In genomic region chr5:25753556-25754235, GRCm38 (mm10) we compare ENCODE assay signal across 13 mouse cellular contexts. TPM values are rescaled to one million over a fixed set of nuclear protein-coding genes. Genes with fewer than 3 reads are reported as not detected.
DNase-seq lines count a peak whose midpoint lies in the region; ATAC-seq and TF ChIP-seq lines count a peak whose summit lies in the region.
"Had no signal": no experiment of that assay in that cellular context is flagged by ENCODE, and none has a peak within 500 bp of the region (broad histone marks: within the 10 kb centered on the region; RNA-seq: fewer than 3 reads in every experiment).

No protein-coding gene starts in this region.

- no peaks in the 10 kb centered on the region for H3K79me2 ChIP-seq in liver, adult 2 months (ENCODE audit: control insufficient read depth, insufficient read depth, low read length)

- no peak for ATAC-seq in heart, embryonic 11.5 days (replicated peaks; ENCODE audit: insufficient number of reproducible peaks, low FRiP score, low TSS enrichment)
- peak; percentile 62 for ATAC-seq in forebrain, embryonic 15.5 days (replicated peaks)
- ATAC-seq in midbrain, postnatal 0 days (ENCODE audit: low FRiP score) = no peak
- ATAC-seq in kidney, embryonic 14.5 days (ENCODE audit: low FRiP score, low TSS enrichment) = no peak
- ATAC-seq: activated CD4-positive, CD25-positive, alpha-beta regulatory T cell, adult 4 months had no signal

- peak overlapping the region; percentile 27 for H3K4me2 ChIP-seq in heart, embryonic 11.5 days
- H3K4me2 ChIP-seq in forebrain, embryonic 15.5 days (replicated peaks) = no peak overlapping the region
- no peak overlapping the region for H3K4me2 ChIP-seq in midbrain, postnatal 0 days (ENCODE audit: low read depth, low read length, poor library complexity, severe bottlenecking)
- H3K4me2 ChIP-seq in kidney, embryonic 14.5 days (replicated peaks; ENCODE audit: low read depth, low read length) = no peak overlapping the region
- H3K4me2 ChIP-seq: liver, embryonic 15.5 days; neural tube, embryonic 12.5 days had no signal

- no peaks in the 10 kb centered on the region for H3K36me3 ChIP-seq in heart, embryonic 11.5 days (ENCODE audit: control insufficient read depth, insufficient read depth, low read length)
- H3K36me3 ChIP-seq in liver, adult 2 months (ENCODE audit: control insufficient read depth, insufficient read depth, low read length) = no peaks in the 10 kb centered on the region
- H3K36me3 ChIP-seq in forebrain, embryonic 15.5 days = no peaks in the 10 kb centered on the region
- no peaks in the 10 kb centered on the region for H3K36me3 ChIP-seq in midbrain, postnatal 0 days (ENCODE audit: insufficient read depth, low read length)
- no peaks in the 10 kb centered on the region for H3K36me3 ChIP-seq in kidney, embryonic 14.5 days (ENCODE audit: control insufficient read depth, insufficient read depth, low read length)
- H3K36me3 ChIP-seq in thymus, adult 2 months (ENCODE audit: control insufficient read depth, insufficient read depth, low read length) = no peaks in the 10 kb centered on the region
- H3K36me3 ChIP-seq: liver, embryonic 15.5 days; neural tube, embryonic 12.5 days had no signal

- peak overlapping the region; percentile 50 for H3K27ac ChIP-seq in heart, embryonic 11.5 days (ENCODE audit: low read depth, low read length)
- 0 out of 2 replicates have a peak overlapping the region, but pooled peaks have one; percentile 2 for H3K27ac ChIP-seq in liver, adult 2 months (replicated peaks; ENCODE audit: insufficient read depth, low read depth, low read length)
- H3K27ac ChIP-seq in forebrain, embryonic 15.5 days (replicated peaks) = peak overlapping the region; percentile 61
- 0 out of 2 replicates have a peak overlapping the region, but pooled peaks have one; percentile 59 for H3K27ac ChIP-seq in midbrain, postnatal 0 days (ENCODE audit: low read depth, low read length)
- H3K27ac ChIP-seq in kidney, embryonic 14.5 days (ENCODE audit: low read depth, low read length) = no peak overlapping the region
- no peak overlapping the region for H3K27ac ChIP-seq in thymus, adult 2 months (ENCODE audit: control insufficient read depth, insufficient read depth, low read length)
- H3K27ac ChIP-seq: liver, embryonic 15.5 days; neural tube, embryonic 12.5 days had no signal

- H3K4me3 ChIP-seq in heart, embryonic 11.5 days (ENCODE audit: low read depth, low read length) = no peak overlapping the region
- H3K4me3 ChIP-seq in liver, adult 2 months (ENCODE audit: insufficient read depth, low read depth, low read length) = no peak overlapping the region
- H3K4me3 ChIP-seq in forebrain, embryonic 15.5 days = no peak overlapping the region
- no peak overlapping the region for H3K4me3 ChIP-seq in midbrain, postnatal 0 days (ENCODE audit: low read depth, low read length)
- no peak overlapping the region for H3K4me3 ChIP-seq in kidney, embryonic 14.5 days (ENCODE audit: low read length)
- no peak overlapping the region for H3K4me3 ChIP-seq in thymus, adult 2 months (ENCODE audit: control insufficient read depth, insufficient read depth, low read length)
- H3K4me3 ChIP-seq: liver, embryonic 15.5 days; neural tube, embryonic 12.5 days had no signal

- no peak for TF ChIP-seq POLR2A in liver, adult 2 months (IDR thresholded peaks at IDR 0.05; ENCODE audit: extremely low read depth, insufficient read depth, low read length)
- no peak for TF ChIP-seq POLR2A in thymus, adult 2 months (IDR thresholded peaks at IDR 0.05; ENCODE audit: control insufficient read depth, extremely low read depth, insufficient read depth, low read length, poor library complexity)

- TF ChIP-seq CTCF in liver, adult 2 months (IDR thresholded peaks at IDR 0.05; ENCODE audit: low read depth, low read length) = no peak
- no peak for TF ChIP-seq CTCF in midbrain, postnatal 0 days (IDR thresholded peaks at IDR 0.05)
- no peak for TF ChIP-seq CTCF in thymus, adult 2 months (IDR thresholded peaks at IDR 0.05; ENCODE audit: borderline replicate concordance, control insufficient read depth, extremely low read depth, insufficient read depth, low read length, poor library complexity)

- no peak for DNase-seq in heart, adult 18-20 months
- DNase-seq in liver, adult 2 months (ENCODE audit: extremely low read depth, low read depth, low spot score) = no peak
- no peak for DNase-seq in liver
- no peak for DNase-seq in midbrain, postnatal 0 days (ENCODE audit: low spot score)
- DNase-seq in thymus, adult 2 months = no peak
- DNase-seq: B cell, adult 2 months; kidney, adult 11 months had no signal

- peaks cover 32% of the 10 kb centered on the region for H3K4me1 ChIP-seq in heart, embryonic 11.5 days (ENCODE audit: control insufficient read depth, insufficient read depth, low read length)
- H3K4me1 ChIP-seq in liver, adult 2 months (ENCODE audit: control insufficient read depth, insufficient read depth, low read length) = no peaks in the 10 kb centered on the region
- peaks cover 39% of the 10 kb centered on the region for H3K4me1 ChIP-seq in forebrain, embryonic 15.5 days
- peaks cover 3% of the 10 kb centered on the region; the same call in 1 of the 2 replicates for H3K4me1 ChIP-seq in midbrain, postnatal 0 days (ENCODE audit: insufficient read depth, low read length)
- H3K4me1 ChIP-seq in kidney, embryonic 14.5 days (ENCODE audit: control insufficient read depth, insufficient read depth, low read length) = 0 out of 2 replicates have a peak, but pooled peaks cover 3% of the 10 kb centered on the region
- H3K4me1 ChIP-seq in thymus, adult 2 months (replicated peaks; ENCODE audit: control insufficient read depth, insufficient read depth, low read length) = no peaks in the 10 kb centered on the region
- H3K4me1 ChIP-seq: liver, embryonic 15.5 days had no signal

- H3K27me3 ChIP-seq in heart, embryonic 11.5 days (ENCODE audit: control insufficient read depth, insufficient read depth, low read length) = no peaks in the 10 kb centered on the region
- H3K27me3 ChIP-seq in liver, adult 2 months (ENCODE audit: control insufficient read depth, insufficient read depth, low read length) = no peaks in the 10 kb centered on the region
- no peaks in the 10 kb centered on the region for H3K27me3 ChIP-seq in forebrain, embryonic 15.5 days
- H3K27me3 ChIP-seq in midbrain, postnatal 0 days (ENCODE audit: insufficient read depth, low read length) = no peaks in the 10 kb centered on the region
- no peaks in the 10 kb centered on the region for H3K27me3 ChIP-seq in kidney, embryonic 14.5 days (ENCODE audit: control insufficient read depth, insufficient read depth, low read length)
- no peaks in the 10 kb centered on the region for H3K27me3 ChIP-seq in thymus, adult 2 months (ENCODE audit: control insufficient read depth, insufficient read depth, low read length)
- H3K27me3 ChIP-seq: liver, embryonic 15.5 days; neural tube, embryonic 12.5 days had no signal

- no peaks in the 10 kb centered on the region for H3K9me3 ChIP-seq in heart, embryonic 11.5 days (replicated peaks; ENCODE audit: control insufficient read depth, low read length)
- no peaks in the 10 kb centered on the region for H3K9me3 ChIP-seq in forebrain, embryonic 15.5 days
- no peaks in the 10 kb centered on the region for H3K9me3 ChIP-seq in midbrain, postnatal 0 days (ENCODE audit: low read length)
- no peaks in the 10 kb centered on the region for H3K9me3 ChIP-seq in kidney, embryonic 14.5 days (ENCODE audit: control insufficient read depth, low read length)
- H3K9me3 ChIP-seq: liver, embryonic 15.5 days; neural tube, embryonic 12.5 days had no signal

- 0 out of 2 replicates have a peak overlapping the region, but pooled peaks have one; percentile 16 for H3K9ac ChIP-seq in heart, embryonic 11.5 days (ENCODE audit: low read depth, low read length)
- H3K9ac ChIP-seq in liver, adult 2 months (ENCODE audit: low read depth, low read length) = no peak overlapping the region
- no peak overlapping the region for H3K9ac ChIP-seq in forebrain, embryonic 15.5 days (replicated peaks)
- no peak overlapping the region for H3K9ac ChIP-seq in midbrain, postnatal 0 days (replicated peaks; ENCODE audit: low read length, poor library complexity, severe bottlenecking)
- H3K9ac ChIP-seq in kidney, embryonic 14.5 days (ENCODE audit: low read depth, low read length) = no peak overlapping the region
- H3K9ac ChIP-seq: liver, embryonic 15.5 days; neural tube, embryonic 12.5 days had no signal

- WGBS in heart, embryonic 11.5 days (ENCODE audit: insufficient replicate concordance) = 46% methylated on average over 8 of the region's 8 CpGs
- 58% methylated on average over 8 of the region's 8 CpGs for WGBS in liver, adult 2 months
- WGBS in forebrain, embryonic 15.5 days = 26% methylated on average over 8 of the region's 8 CpGs
- WGBS in midbrain, postnatal 0 days = 32% methylated on average over 8 of the region's 8 CpGs
- WGBS in kidney, embryonic 14.5 days = 51% methylated on average over 8 of the region's 8 CpGs
- WGBS in thymus, adult 2 months = 73% methylated on average over 8 of the region's 8 CpGs

RNA-seq across cellular contexts. Expression of gene Actr3b, which starts 6.1 kb away (rescaled TPM):
- 37.4 and 42.5 TPM in 2 replicates for polyA plus RNA-seq in heart, embryonic 11.5 days (2014; fragmentation: Nextera tagmentation; extraction: Ambion mirVana)
- total RNA-seq in heart, adult 18-20 months (2021) = 10 to 100 TPM; 41.9 to 47.6 TPM
- 0.18 and 0.20 TPM in 2 replicates for total RNA-seq in liver, adult 2 months (2014; rRNA removed)
- polyA plus RNA-seq in liver, adult 2 months (2012; rRNA removed) = 0.07 TPM in 1 of 2 replicates, not detected in the other
- polyA plus RNA-seq in forebrain, embryonic 15.5 days (2015; fragmentation: Nextera tagmentation; extraction: Ambion mirVana) = 48.7 and 49.3 TPM in 2 replicates
- 17.4 and 21.1 TPM in 2 replicates for total RNA-seq in midbrain, postnatal 0 days (2014; rRNA removed)
- 57.5 and 61.1 TPM in 2 replicates for polyA plus RNA-seq in midbrain, postnatal 0 days (2015; fragmentation: Nextera tagmentation; extraction: Ambion mirVana)
- polyA plus RNA-seq in kidney, embryonic 14.5 days (2014; fragmentation: Nextera tagmentation; extraction: Ambion mirVana) = 5.0 and 5.7 TPM in 2 replicates
- 0.43 and 1.7 TPM in 2 replicates for polyA plus RNA-seq in thymus, adult 2 months (2012; rRNA removed)

RNA-seq across cellular contexts. Expression of gene Xrcc2, which starts 48.1 kb away (rescaled TPM):
- 10.0 and 11.1 TPM in 2 replicates for polyA plus RNA-seq in heart, embryonic 11.5 days (2014; fragmentation: Nextera tagmentation; extraction: Ambion mirVana)
- total RNA-seq in heart, adult 18-20 months (2021) = 1 to 10 TPM; 5.6 to 6.2 TPM
- total RNA-seq in liver, adult 2 months (2014; rRNA removed) = 1.6 and 1.8 TPM in 2 replicates
- polyA plus RNA-seq in liver, adult 2 months (2012; rRNA removed) = 1.1 and 1.4 TPM in 2 replicates
- polyA plus RNA-seq in forebrain, embryonic 15.5 days (2015; fragmentation: Nextera tagmentation; extraction: Ambion mirVana) = 6.6 and 7.7 TPM in 2 replicates
- 7.4 and 15.5 TPM in 2 replicates for total RNA-seq in midbrain, postnatal 0 days (2014; rRNA removed)
- 4.2 and 4.8 TPM in 2 replicates for polyA plus RNA-seq in midbrain, postnatal 0 days (2015; fragmentation: Nextera tagmentation; extraction: Ambion mirVana)
- 8.4 and 10.6 TPM in 2 replicates for polyA plus RNA-seq in kidney, embryonic 14.5 days (2014; fragmentation: Nextera tagmentation; extraction: Ambion mirVana)
- 10.6 and 12.8 TPM in 2 replicates for polyA plus RNA-seq in thymus, adult 2 months (2012; rRNA removed)

Comparison
In these comparisons a context has a peak if more than half of its experiments do, and no peak if none do; other contexts are left out.
1. H3K27ac ChIP-seq: peak in heart, embryonic 11.5 days (single experiment), liver, adult 2 months (single experiment), forebrain, embryonic 15.5 days (single experiment) and midbrain, postnatal 0 days (single experiment); none in kidney, embryonic 14.5 days (single experiment) and thymus, adult 2 months (single experiment).